8 mouse cellular contexts compared by ENCODE assay signal in the genomic region with DNA sequence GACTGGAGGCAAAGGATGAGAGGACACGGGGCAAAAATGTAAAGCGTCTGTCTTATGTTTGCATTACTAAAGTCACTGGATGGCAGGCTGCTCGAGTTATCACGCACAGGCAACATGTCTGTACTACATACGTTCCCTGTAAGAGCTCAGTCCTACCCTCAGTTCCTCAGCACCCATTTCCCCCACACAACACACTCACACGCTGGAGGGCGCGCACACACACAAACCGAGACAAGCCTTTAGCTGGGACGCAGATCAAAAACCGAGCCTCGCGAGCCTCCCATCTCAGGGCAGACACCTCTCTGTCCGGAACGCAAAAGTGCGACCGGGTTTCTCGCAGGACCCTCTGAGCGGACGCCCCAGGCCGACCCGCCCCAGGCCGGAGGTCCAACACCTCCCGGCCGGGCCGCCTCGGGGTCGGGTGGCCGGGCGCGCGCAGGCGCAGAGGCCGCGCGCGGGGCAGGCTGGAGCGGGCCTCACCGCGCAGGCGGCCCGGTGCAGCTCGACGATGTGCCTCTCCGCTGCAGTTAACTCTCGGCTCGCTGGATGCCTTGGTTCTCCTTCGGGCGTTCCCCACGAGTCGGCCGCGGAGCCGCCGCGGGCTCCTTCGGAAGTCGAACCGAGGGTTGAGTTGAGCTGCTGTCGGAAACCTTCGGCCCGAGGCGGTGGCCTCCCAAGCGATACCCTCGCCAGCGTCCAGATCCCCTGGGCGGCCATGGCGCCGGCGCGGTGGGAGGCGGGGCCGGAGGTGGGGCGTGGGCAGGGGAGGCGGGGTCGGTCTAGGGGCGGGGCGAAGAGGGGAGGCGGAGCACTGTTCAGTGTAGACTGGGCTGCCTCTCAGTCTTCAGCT. TPM values are rescaled to one million over a fixed set of nuclear protein-coding genes. Genes with fewer than 3 reads are reported as not detected.
DNase-seq lines count a peak whose midpoint lies in the region; ATAC-seq and TF ChIP-seq lines count a peak whose summit lies in the region.
"Not testable (repeated sequence)": the region's sequence is repeated elsewhere in the genome, so short reads cannot be mapped to it uniquely, and the experiment has no call there.

A gene (minus strand): TSS at position 752 of the 850 bp plus-strand sequence.

- H3K4me3 ChIP-seq in forebrain, embryonic 12.5 days (replicated peaks) = peak within 1 kb of the TSS; percentile 43
- peak within 1 kb of the TSS; percentile 56 for H3K4me3 ChIP-seq in heart, embryonic 16.5 days (ENCODE audit: low read length)
- peak within 1 kb of the TSS; percentile 60 for H3K4me3 ChIP-seq in liver, embryonic 15.5 days (replicated peaks)
- peak within 1 kb of the TSS; percentile 36 for H3K4me3 ChIP-seq in neural tube, embryonic 12.5 days
- H3K4me3 ChIP-seq in stomach, postnatal 0 days (ENCODE audit: low read depth, low read length) = peak within 1 kb of the TSS; percentile 46

- ATAC-seq in CD4-positive, CD25-positive, alpha-beta regulatory T cell, adult 4 months = peak; percentile 92
- peak; percentile 99 for ATAC-seq in forebrain, embryonic 12.5 days (ENCODE audit: low FRiP score)
- peak; percentile 99 for ATAC-seq in heart, embryonic 16.5 days (replicated peaks; ENCODE audit: extremely low read depth, insufficient read depth, low FRiP score)
- peak; percentile 98 for ATAC-seq in liver, embryonic 15.5 days (ENCODE audit: insufficient read depth)
- peak; percentile 100 for ATAC-seq in neural tube, embryonic 12.5 days (ENCODE audit: low FRiP score, low read depth)
- peak; percentile 99 for ATAC-seq in stomach, postnatal 0 days (ENCODE audit: low FRiP score, low TSS enrichment)

- peak within 1 kb of the TSS; percentile 53; the same call in 1 of the 2 replicates for H3K9ac ChIP-seq in forebrain, embryonic 12.5 days
- H3K9ac ChIP-seq in heart, embryonic 16.5 days (ENCODE audit: low read length) = peak within 1 kb of the TSS; percentile 74
- H3K9ac ChIP-seq in liver, embryonic 15.5 days = not testable (repeated sequence)
- H3K9ac ChIP-seq in neural tube, embryonic 12.5 days = 0 out of 2 replicates have a peak within 1 kb of the TSS, but pooled peaks have one; percentile 33
- H3K9ac ChIP-seq in stomach, postnatal 0 days (ENCODE audit: low read length) = peak within 1 kb of the TSS; percentile 57

- not testable (repeated sequence) for H3K4me1 ChIP-seq in forebrain, embryonic 12.5 days; heart, embryonic 16.5 days (ENCODE audit: control insufficient read depth, insufficient read depth, low read length); liver, embryonic 15.5 days (replicated peaks); neural tube, embryonic 12.5 days; stomach, postnatal 0 days (replicated peaks; ENCODE audit: control insufficient read depth, insufficient read depth)

- H3K27ac ChIP-seq in forebrain, embryonic 12.5 days = peak within 1 kb of the TSS; percentile 82
- peak within 1 kb of the TSS; percentile 84 for H3K27ac ChIP-seq in heart, embryonic 16.5 days (ENCODE audit: low read length)
- 0 out of 2 replicates have a peak within 1 kb of the TSS, but pooled peaks have one; percentile 66 for H3K27ac ChIP-seq in liver, embryonic 15.5 days (replicated peaks)
- H3K27ac ChIP-seq in neural tube, embryonic 12.5 days = not testable (repeated sequence)
- peak within 1 kb of the TSS; percentile 84 for H3K27ac ChIP-seq in stomach, postnatal 0 days (replicated peaks)

- TF ChIP-seq CTCF in stomach, postnatal 0 days (IDR thresholded peaks at IDR 0.05; ENCODE audit: low read depth) = not testable (repeated sequence)

- under 1% methylated on average over 50 of the region's 79 CpGs for WGBS in forebrain, embryonic 12.5 days
- under 1% methylated on average over 41 of the region's 79 CpGs for WGBS in heart, embryonic 16.5 days
- WGBS in liver, embryonic 15.5 days (ENCODE audit: insufficient replicate concordance) = under 1% methylated on average over 53 of the region's 79 CpGs
- WGBS in neural tube, embryonic 12.5 days = under 1% methylated on average over 56 of the region's 79 CpGs
- 0% methylated on average over 26 of the region's 79 CpGs for WGBS in stomach, postnatal 0 days

- not testable (repeated sequence) for H3K9me3 ChIP-seq in forebrain, embryonic 12.5 days; heart, embryonic 16.5 days (replicated peaks; ENCODE audit: control insufficient read depth, low read length); liver, embryonic 15.5 days (replicated peaks); neural tube, embryonic 12.5 days; stomach, postnatal 0 days (ENCODE audit: control insufficient read depth, low read length)

- H3K36me3 ChIP-seq in forebrain, embryonic 12.5 days (replicated peaks); heart, embryonic 16.5 days (ENCODE audit: control insufficient read depth, insufficient read depth); liver, embryonic 15.5 days (replicated peaks); neural tube, embryonic 12.5 days; stomach, postnatal 0 days (ENCODE audit: control insufficient read depth, insufficient read depth, low read length): not testable (repeated sequence)

- H3K4me2 ChIP-seq in forebrain, embryonic 12.5 days = peak within 1 kb of the TSS; percentile 32
- peak within 1 kb of the TSS; percentile 37 for H3K4me2 ChIP-seq in heart, embryonic 16.5 days (ENCODE audit: low read depth, low read length)
- peak within 1 kb of the TSS; percentile 66 for H3K4me2 ChIP-seq in liver, embryonic 15.5 days
- H3K4me2 ChIP-seq in neural tube, embryonic 12.5 days (replicated peaks) = peak within 1 kb of the TSS; percentile 40
- peak within 1 kb of the TSS; percentile 29 for H3K4me2 ChIP-seq in stomach, postnatal 0 days (replicated peaks; ENCODE audit: low read depth)

- DNase-seq in c-Kit-positive CD71-negative TER-119-negative erythroid progenitor cells, embryonic 14.5 days (ENCODE audit: low read depth) = peak; percentile 59
- DNase-seq in kidney, postnatal 36 days = peak; percentile 68 to 91
- DNase-seq in stomach, postnatal 0 days (ENCODE audit: low spot score) = peak; percentile 92

- not testable (repeated sequence) for H3K27me3 ChIP-seq in forebrain, embryonic 12.5 days; heart, embryonic 16.5 days (ENCODE audit: control insufficient read depth, insufficient read depth, low read length); liver, embryonic 15.5 days; neural tube, embryonic 12.5 days (replicated peaks); stomach, postnatal 0 days (ENCODE audit: control insufficient read depth, insufficient read depth, low read length)

- not testable (repeated sequence) for TF ChIP-seq EP300 in stomach, postnatal 0 days (optimal IDR thresholded peaks at IDR 0.05)

RNA-seq across cellular contexts. Expression of the gene that starts here (rescaled TPM):
- 10 to 100 TPM in 1 of 2 experiments, 1 to 10 TPM in 1; 9.9 to 15.9 TPM for polyA plus RNA-seq in CD4-positive, CD25-positive, alpha-beta regulatory T cell, adult 4 months (2017; shearing (Covaris generic))
- polyA plus RNA-seq in forebrain, embryonic 12.5 days (2016; fragmentation: Nextera tagmentation; extraction: Ambion mirVana) = 55.5 and 61.9 TPM in 2 replicates
- 26.8 and 29.4 TPM in 2 replicates for polyA plus RNA-seq in heart, embryonic 16.5 days (2015; fragmentation: Nextera tagmentation; extraction: Ambion mirVana)
- 9.6 and 10.9 TPM in 2 replicates for polyA plus RNA-seq in liver, embryonic 15.5 days (2015; fragmentation: Nextera tagmentation; extraction: Ambion mirVana)
- 37.3 and 42.4 TPM in 2 replicates for polyA plus RNA-seq in neural tube, embryonic 12.5 days (2016; fragmentation: Nextera tagmentation; extraction: Ambion mirVana)
- polyA plus RNA-seq in stomach, postnatal 0 days (2015; fragmentation: Nextera tagmentation; extraction: Ambion mirVana) = 50.6 and 52.8 TPM in 2 replicates
